8 mouse cellular contexts compared by ENCODE assay signal in the genomic region with DNA sequence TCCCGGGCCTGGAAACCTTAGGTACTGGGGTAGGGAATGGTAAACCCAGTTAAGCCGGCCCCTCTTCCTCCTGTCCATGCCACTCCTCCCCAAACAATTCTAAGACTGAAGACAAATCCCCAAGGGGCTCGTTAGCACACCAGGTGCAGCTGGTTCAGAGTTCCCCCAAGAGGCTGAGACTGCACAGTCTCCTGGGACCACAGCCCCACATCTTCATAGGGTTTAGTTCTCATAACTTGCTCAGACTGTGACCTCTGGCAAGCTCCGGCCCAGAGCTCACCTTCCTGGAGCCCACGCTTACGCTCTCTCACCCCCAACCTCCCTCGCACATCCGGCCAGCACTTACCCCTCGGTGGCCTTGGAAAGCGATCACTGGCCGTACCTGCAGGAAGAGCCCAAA. TPM values are rescaled to one million over a fixed set of nuclear protein-coding genes. Genes with fewer than 3 reads are reported as not detected.
A peak's percentile ranks its signal among the peaks of the same experiment; 100 is the strongest.
DNase-seq lines count a peak whose midpoint lies in the region; ATAC-seq and TF ChIP-seq lines count a peak whose summit lies in the region.

No protein-coding gene starts in this region.

- no peak for DNase-seq in kidney, postnatal 0 days (ENCODE audit: low spot score)
- DNase-seq in kidney, adult 9 months = no peak
- DNase-seq in right cerebral cortex, postnatal 36 days (ENCODE audit: low spot score in 2 of 2) = no peak
- DNase-seq in gastrocnemius, postnatal 36 days = no peak
- DNase-seq in left cerebral cortex, adult 9 months (ENCODE audit: low spot score in 2 of 2) = no peak

- peak overlapping the region; percentile 41 for H3K4me3 ChIP-seq in kidney, postnatal 0 days (replicated peaks; ENCODE audit: low read depth, low read length)
- H3K4me3 ChIP-seq in intestine, embryonic 15.5 days (replicated peaks) = peak overlapping the region; percentile 47
- H3K4me3 ChIP-seq in neural tube, embryonic 13.5 days = peak overlapping the region; percentile 33

- intact Hi-C loops in gastrocnemius, postnatal 36 days (cut with DNase I) = no loop called here

- 0 out of 2 replicates have a peak, but pooled peaks have one; percentile 21 for ATAC-seq in kidney, postnatal 0 days (replicated peaks; ENCODE audit: low FRiP score, low read depth)
- ATAC-seq in common myeloid progenitor, adult 5-6 weeks (replicated peaks; ENCODE audit: low read depth, poor library complexity, severe bottlenecking) = 0 out of 2 replicates have a peak, but pooled peaks have one; percentile 20
- ATAC-seq in intestine, embryonic 15.5 days = 0 out of 2 replicates have a peak, but pooled peaks have one; percentile 7
- ATAC-seq in neural tube, embryonic 13.5 days (ENCODE audit: low read depth) = no peak

- peak overlapping the region; percentile 97 for H3K4me2 ChIP-seq in kidney, postnatal 0 days (ENCODE audit: low read length)
- H3K4me2 ChIP-seq in intestine, embryonic 15.5 days (replicated peaks) = peak overlapping the region; percentile 91
- peak overlapping the region; percentile 58 for H3K4me2 ChIP-seq in neural tube, embryonic 13.5 days

- TF ChIP-seq CTCF in kidney, postnatal 0 days (IDR thresholded peaks at IDR 0.05; ENCODE audit: low read depth) = no peak

- H3K36me3 ChIP-seq in kidney, postnatal 0 days (ENCODE audit: insufficient read depth, low read length) = peaks cover 19% of the 10 kb centered on the region; the same call in 1 of the 2 replicates
- peaks cover 10% of the 10 kb centered on the region; the same call in 1 of the 2 replicates for H3K36me3 ChIP-seq in intestine, embryonic 15.5 days
- peaks cover 35% of the 10 kb centered on the region for H3K36me3 ChIP-seq in neural tube, embryonic 13.5 days

- peak overlapping the region; percentile 62 for H3K9ac ChIP-seq in kidney, postnatal 0 days (ENCODE audit: low read depth, low read length)
- H3K9ac ChIP-seq in intestine, embryonic 15.5 days = peak overlapping the region; percentile 43
- peak overlapping the region; percentile 22; the same call in 1 of the 2 replicates for H3K9ac ChIP-seq in neural tube, embryonic 13.5 days

- peaks cover 13% of the 10 kb centered on the region for H3K4me1 ChIP-seq in kidney, postnatal 0 days (replicated peaks; ENCODE audit: insufficient read depth, low read length)
- peaks cover 11% of the 10 kb centered on the region; the same call in 1 of the 2 replicates for H3K4me1 ChIP-seq in intestine, embryonic 15.5 days (replicated peaks)
- H3K4me1 ChIP-seq in neural tube, embryonic 13.5 days (replicated peaks) = peaks cover 17% of the 10 kb centered on the region

- no peaks in the 10 kb centered on the region for H3K9me3 ChIP-seq in kidney, postnatal 0 days (replicated peaks; ENCODE audit: low read length)
- no peaks in the 10 kb centered on the region for H3K9me3 ChIP-seq in intestine, embryonic 15.5 days
- H3K9me3 ChIP-seq in neural tube, embryonic 13.5 days = no peaks in the 10 kb centered on the region

- WGBS in kidney, postnatal 0 days = 8% methylated on average over 11 of the region's 11 CpGs
- 5% methylated on average over 11 of the region's 11 CpGs for WGBS in intestine, embryonic 15.5 days
- WGBS in neural tube, embryonic 13.5 days = 12% methylated on average over 11 of the region's 11 CpGs

- no peaks in the 10 kb centered on the region for H3K27me3 ChIP-seq in kidney, postnatal 0 days (ENCODE audit: insufficient read depth, low read length)
- H3K27me3 ChIP-seq in intestine, embryonic 15.5 days (replicated peaks) = 0 out of 2 replicates have a peak, but pooled peaks cover 3% of the 10 kb centered on the region
- peaks cover 41% of the 10 kb centered on the region for H3K27me3 ChIP-seq in neural tube, embryonic 13.5 days

- H3K27ac ChIP-seq in kidney, postnatal 0 days = 0 out of 2 replicates have a peak overlapping the region, but pooled peaks have one; percentile 31
- H3K27ac ChIP-seq in intestine, embryonic 15.5 days = no peak overlapping the region
- no peak overlapping the region for H3K27ac ChIP-seq in neural tube, embryonic 13.5 days (replicated peaks)

RNA-seq across cellular contexts. Expression of a gene that starts 2.3 kb away (rescaled TPM):
- polyA plus RNA-seq in kidney, postnatal 0 days (2015; fragmentation: Nextera tagmentation; extraction: Ambion mirVana) = 13.9 and 15.3 TPM in 2 replicates
- not detected in 2 replicates for total RNA-seq in common myeloid progenitor, adult 5-6 weeks (2017)
- polyA plus RNA-seq in intestine, embryonic 15.5 days (2015; fragmentation: Nextera tagmentation; extraction: Ambion mirVana) = 8.5 and 9.2 TPM in 2 replicates
- polyA plus RNA-seq in neural tube, embryonic 13.5 days (2015; fragmentation: Nextera tagmentation; extraction: Ambion mirVana) = 2.6 TPM in 2 replicates
- not detected for total RNA-seq in gastrocnemius, postnatal 36 days (2021)

RNA-seq across cellular contexts. Expression of a gene that starts 7.2 kb away (rescaled TPM):
- polyA plus RNA-seq in kidney, postnatal 0 days (2015; fragmentation: Nextera tagmentation; extraction: Ambion mirVana) = 520 and 562 TPM in 2 replicates
- total RNA-seq in common myeloid progenitor, adult 5-6 weeks (2017) = 300 and 324 TPM in 2 replicates
- polyA plus RNA-seq in intestine, embryonic 15.5 days (2015; fragmentation: Nextera tagmentation; extraction: Ambion mirVana) = 476 and 498 TPM in 2 replicates
- polyA plus RNA-seq in neural tube, embryonic 13.5 days (2015; fragmentation: Nextera tagmentation; extraction: Ambion mirVana) = 393 and 478 TPM in 2 replicates
- 100 to 1,000 TPM; 310 to 311 TPM for total RNA-seq in gastrocnemius, postnatal 36 days (2021)

RNA-seq across cellular contexts. Expression of a gene that starts 11.3 kb away (rescaled TPM):
- 102 and 123 TPM in 2 replicates for polyA plus RNA-seq in kidney, postnatal 0 days (2015; fragmentation: Nextera tagmentation; extraction: Ambion mirVana)
- total RNA-seq in common myeloid progenitor, adult 5-6 weeks (2017) = 76.4 and 129 TPM in 2 replicates
- polyA plus RNA-seq in intestine, embryonic 15.5 days (2015; fragmentation: Nextera tagmentation; extraction: Ambion mirVana) = 88.6 and 101 TPM in 2 replicates
- 113 and 132 TPM in 2 replicates for polyA plus RNA-seq in neural tube, embryonic 13.5 days (2015; fragmentation: Nextera tagmentation; extraction: Ambion mirVana)
- 10 to 100 TPM; 11.5 to 23.6 TPM for total RNA-seq in gastrocnemius, postnatal 36 days (2021)

RNA-seq across cellular contexts. Expression of a gene that starts 14.8 kb away (rescaled TPM):
- polyA plus RNA-seq in kidney, postnatal 0 days (2015; fragmentation: Nextera tagmentation; extraction: Ambion mirVana) = 0.20 and 0.28 TPM in 2 replicates
- 1.4 and 1.8 TPM in 2 replicates for total RNA-seq in common myeloid progenitor, adult 5-6 weeks (2017)
- polyA plus RNA-seq in intestine, embryonic 15.5 days (2015; fragmentation: Nextera tagmentation; extraction: Ambion mirVana) = 0.23 and 0.30 TPM in 2 replicates
- 1.1 and 1.4 TPM in 2 replicates for polyA plus RNA-seq in neural tube, embryonic 13.5 days (2015; fragmentation: Nextera tagmentation; extraction: Ambion mirVana)
- total RNA-seq in gastrocnemius, postnatal 36 days (2021) = not detected

RNA-seq across cellular contexts. Expression of a gene that starts 28.2 kb away (rescaled TPM):
- polyA plus RNA-seq in kidney, postnatal 0 days (2015; fragmentation: Nextera tagmentation; extraction: Ambion mirVana) = 1.7 and 2.4 TPM in 2 replicates
- total RNA-seq in common myeloid progenitor, adult 5-6 weeks (2017) = 3.2 TPM in 1 of 2 replicates, not detected in the other
- polyA plus RNA-seq in intestine, embryonic 15.5 days (2015; fragmentation: Nextera tagmentation; extraction: Ambion mirVana) = 1.1 and 2.0 TPM in 2 replicates
- 3.5 and 4.8 TPM in 2 replicates for polyA plus RNA-seq in neural tube, embryonic 13.5 days (2015; fragmentation: Nextera tagmentation; extraction: Ambion mirVana)
- total RNA-seq in gastrocnemius, postnatal 36 days (2021) = 1 to 10 TPM; 1.7 to 2.0 TPM
